Mouse (Mus musculus) thymus, adult 18-20 months (tissue): ENCODE data around the gene Apoc4.
A peak's percentile ranks its signal among the peaks of the same experiment; 100 is the strongest.

Experiments used
- DNase-seq, 2 experiments: peaks; one replicate each; pipeline ENCODE4 v3.0.0; 2022; ENCODE audit warnings: mixed read lengths in 2 of 2

Gene Apoc4

DNA sequence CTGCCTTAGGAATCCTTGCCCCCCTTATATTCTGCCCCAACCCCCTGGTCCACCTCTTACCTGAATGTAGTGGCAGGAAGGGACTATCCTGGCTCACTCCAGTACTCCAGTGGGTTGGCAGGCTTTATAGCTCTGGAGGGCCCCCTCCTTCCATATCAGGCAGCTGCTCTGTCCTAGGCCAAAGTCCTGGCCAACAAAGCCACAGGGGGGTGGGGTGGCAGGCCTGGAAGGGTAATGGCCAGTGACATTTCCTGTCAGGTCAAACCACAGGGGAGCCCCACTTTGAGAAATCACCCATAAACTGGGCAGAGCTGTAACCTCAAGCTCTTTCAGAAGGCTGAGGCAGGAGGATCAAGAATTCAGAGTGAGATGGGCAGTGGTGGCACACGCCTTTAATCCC is 4.6 kb downstream of the Apoc4 start:
- no peak for DNase-seq

DNA sequence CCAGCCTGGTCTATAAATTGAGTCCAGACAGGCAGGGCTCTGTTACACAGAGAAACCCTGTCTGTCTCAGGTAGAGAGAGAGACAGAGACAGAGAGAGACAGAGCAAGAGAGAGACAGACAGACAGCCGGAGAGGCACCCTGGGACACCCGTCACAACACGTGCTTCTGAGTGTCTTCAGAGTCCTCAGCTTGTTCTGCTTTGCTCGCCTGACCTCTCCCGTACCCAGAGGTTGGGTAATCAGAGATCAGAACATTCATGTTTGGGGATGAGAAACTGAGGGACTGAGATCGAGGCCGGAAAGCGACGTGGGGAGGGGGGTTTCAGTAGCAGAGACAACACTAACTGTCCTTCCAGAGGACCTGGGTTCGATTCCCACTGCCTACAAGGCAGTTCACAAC is 5.5 kb downstream of the Apoc4 start:
- no peak for DNase-seq

GRCm38 (mm10) chr7:19673083-19673699 is 8.1 kb downstream of the Apoc4 start:
- no peak for DNase-seq

DNA sequence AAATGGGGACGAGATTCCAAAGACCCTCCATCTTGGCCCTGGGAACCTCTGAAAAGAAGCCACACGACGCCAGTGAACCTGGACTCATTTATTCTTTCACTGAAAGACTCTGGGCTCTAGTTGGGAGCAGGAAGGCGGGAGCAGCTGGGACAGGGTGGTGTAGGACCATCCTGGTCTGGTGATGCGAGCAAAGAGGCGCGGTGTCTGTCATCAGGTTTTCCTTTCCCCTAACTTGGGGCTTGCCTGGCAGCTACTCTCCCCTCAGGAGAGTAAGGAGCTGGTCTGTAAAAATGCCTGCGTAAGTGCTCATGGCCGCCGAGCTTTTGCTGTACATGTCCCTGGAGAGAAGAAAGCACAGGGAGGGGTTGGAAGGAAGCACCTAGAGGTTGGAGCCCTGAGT is 9.8 kb downstream of the Apoc4 start:
- no peak for DNase-seq

- peak; percentile 64 to 79 for DNase-seq
Measured at GRCm38 (mm10) chr7:19668947-19669721, 12.1 kb downstream of the Apoc4 start.

GRCm38 (mm10) chr7:19667434-19667833 is 13.8 kb downstream of the Apoc4 start:
- DNase-seq = no peak

GRCm38 (mm10) chr7:19666750-19667149 is 14.5 kb downstream of the Apoc4 start:
- no peak for DNase-seq

DNA sequence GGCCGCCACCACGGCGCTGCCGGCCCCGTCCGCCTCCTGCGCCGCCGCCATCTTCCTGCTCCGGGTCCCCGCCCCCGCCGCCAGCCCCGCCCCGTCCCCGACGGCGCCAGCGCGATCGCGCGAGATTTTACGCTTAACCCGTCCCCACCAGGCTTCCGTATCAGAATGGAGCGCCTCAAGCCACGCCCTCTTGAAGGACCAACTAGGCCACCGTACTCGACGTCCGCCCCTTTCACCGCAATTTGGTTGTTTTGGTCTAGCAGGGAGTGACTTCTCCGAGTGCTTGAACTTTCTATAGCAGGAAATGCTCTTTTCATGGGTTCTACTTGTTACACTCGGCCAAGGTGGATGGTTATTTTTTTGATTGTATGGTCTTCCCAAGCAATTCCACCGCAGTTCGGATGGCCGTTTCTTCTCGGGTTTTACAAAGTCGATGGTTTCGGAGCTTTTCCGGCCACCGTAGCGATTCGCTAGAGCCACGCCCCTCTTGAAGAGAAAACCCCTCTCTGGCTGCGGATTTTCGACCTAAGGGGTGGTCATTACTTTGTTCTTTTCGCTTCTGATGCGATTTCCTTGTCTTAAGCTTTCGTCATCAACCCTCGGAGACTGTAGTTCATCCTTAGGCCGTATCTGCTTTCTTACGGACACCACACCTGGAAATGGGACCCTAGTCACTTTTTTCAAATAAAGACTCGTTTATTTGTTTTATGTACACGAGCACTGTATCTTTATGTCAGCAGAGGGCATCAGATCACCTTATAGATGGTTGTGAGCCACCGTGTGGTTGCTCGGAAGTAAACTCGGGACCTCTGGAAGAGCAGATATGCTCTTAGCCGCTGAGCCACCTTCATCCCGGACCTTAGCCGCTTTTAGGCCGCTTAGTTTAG is 16.1 kb downstream of the Apoc4 start, which contains the start of gene Clptm1:
Gene Clptm1, minus strand, starts transcription at position 79 of the 887 bp plus-strand sequence.
- DNase-seq = peak; percentile 92 to 96

DNA sequence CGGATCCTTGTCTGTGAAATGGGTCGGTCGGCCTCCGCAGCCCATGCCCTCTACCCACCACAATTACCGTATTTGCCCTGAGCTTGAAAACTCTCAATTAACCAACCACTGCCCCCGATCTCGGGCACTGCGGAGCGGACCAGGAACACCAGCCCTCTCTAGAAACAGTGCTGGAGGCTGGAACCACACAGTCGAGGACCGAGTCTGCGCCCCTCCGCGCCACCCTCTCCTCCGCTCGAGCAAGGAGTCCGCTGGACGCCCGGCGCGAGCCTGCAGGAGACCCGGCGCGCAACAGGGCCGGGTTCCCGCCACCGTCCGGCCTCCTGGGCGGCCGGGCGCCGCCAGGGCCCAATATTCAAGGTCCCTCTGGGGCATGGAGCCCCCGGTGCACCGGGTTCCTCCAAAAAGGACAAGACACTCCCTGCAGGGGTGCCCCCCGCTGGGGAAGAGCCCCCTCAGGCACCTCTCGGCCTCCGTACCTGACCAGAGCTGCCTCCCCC is 16.8 kb downstream of the Apoc4 start:
- no peak for DNase-seq

- DNase-seq = peak; percentile 9 to 11
Measured at GRCm38 (mm10) chr7:19663940-19664339, 17.3 kb downstream of the Apoc4 start.

DNA sequence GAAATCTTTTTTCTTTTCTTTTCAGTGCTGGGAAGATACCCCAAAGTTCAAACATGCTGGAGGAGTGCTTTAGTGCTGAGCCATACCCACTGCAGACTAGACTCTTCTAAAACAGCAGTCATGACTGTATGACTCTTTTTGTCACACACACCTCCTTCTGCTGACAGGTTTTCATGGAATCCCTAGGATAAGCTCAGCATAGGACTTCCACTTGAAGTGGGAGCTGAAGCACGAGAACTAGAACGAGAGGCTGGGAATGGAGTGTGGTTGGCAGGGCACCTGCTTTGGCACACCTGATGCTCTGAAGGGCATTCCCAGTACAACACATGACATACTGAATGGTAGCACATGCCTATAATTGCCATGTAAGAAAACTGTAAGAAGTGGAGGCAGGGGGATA is 28.7 kb downstream of the Apoc4 start:
- no peak for DNase-seq

GRCm38 (mm10) chr7:19651063-19651786 is 30.1 kb downstream of the Apoc4 start:
- no peak for DNase-seq

DNA sequence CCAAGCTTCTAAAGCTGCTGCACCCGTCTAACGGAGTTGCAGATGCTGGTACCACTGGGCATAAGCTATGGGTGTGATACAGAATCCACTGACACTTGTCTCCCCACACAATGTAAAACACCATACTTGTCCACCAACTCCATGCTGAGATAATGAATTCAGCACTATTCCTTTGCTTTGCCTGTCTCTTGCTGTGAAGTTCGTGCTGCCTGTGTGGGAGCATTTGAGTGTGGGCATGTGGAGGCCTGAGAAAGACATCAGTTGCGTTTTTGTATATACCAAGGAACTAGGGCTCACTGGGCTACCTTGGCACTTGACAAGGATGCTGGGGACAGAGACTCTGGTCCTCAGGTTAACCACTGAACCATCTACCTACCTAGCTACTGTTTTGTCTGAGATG is 40.1 kb downstream of the Apoc4 start:
- DNase-seq = no peak

DNA sequence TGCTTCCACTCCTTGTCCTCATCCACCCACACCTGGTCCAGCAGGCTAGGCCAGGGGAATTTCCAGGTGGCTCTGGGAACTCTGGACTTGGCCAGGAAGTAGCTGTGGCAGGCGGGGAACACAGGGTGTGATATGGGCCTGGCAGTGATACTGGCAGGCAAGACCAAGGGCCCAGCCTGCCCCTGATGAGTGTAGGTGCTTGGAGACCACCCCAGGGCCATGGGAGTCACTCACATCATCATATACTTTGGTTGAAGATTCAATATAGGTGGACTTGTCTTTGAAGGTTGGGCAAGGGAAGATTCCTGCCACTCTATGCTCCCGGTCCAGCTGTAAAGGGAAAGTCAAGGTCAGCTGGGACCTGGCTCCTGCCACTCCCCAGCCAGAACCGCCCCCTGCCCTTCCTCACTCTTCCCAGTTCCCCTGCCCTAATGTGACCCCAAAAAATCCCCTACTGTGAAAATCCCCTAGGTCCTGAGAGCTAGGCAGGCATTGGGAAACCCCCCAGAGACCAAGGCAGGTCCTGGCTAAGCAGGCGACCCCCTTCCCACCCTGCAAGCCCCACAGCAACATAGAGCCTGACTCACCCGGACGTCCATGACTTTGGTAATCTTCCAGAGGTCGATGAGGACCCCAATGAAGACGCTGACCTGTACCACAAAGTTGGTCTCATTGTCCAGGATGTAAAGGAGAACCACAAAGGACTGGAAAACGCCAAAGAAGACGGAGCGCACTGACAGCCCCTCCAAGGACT is 46.0 kb downstream of the Apoc4 start:
- DNase-seq = no peak

DNA sequence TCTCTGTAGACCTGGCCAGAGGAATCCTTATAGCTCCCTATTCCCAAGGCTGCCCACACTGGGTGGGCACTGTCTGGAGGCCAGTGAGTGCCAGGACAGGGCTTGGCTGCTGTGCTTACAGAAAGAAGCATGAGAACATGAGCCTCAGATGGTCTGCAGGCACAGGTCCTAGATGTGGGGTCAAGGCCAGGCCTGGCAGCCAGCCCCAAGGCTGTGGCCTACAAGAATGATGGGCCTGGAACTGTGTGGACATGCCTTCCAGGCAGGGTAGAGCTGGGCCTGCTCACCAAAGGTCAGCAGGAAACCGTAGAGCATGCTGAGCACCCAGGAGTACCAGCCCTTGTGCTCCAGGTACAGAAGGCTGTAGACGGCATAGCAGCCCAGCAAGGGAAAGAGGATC is 46.7 kb downstream of the Apoc4 start:
- DNase-seq = no peak

DNA sequence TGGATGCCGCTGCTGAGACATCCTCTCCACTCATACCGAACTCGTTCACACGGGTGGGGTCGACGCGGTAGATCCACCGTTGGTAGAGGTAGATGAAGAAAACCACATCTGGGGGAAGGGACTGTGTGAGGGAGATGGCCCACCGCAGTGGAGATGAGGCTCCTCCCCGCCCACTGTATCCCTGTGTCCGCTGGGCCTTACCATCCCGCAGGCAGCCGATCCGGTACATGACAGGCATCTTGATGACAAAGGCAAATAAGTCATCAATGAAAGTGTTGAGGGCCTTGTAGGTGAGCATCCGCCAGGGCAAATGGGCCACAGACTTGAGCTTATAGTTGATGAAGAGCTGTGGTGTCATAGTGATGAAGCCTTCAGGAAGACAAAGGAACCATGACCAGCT is 47.4 kb downstream of the Apoc4 start:
- no peak for DNase-seq

DNA sequence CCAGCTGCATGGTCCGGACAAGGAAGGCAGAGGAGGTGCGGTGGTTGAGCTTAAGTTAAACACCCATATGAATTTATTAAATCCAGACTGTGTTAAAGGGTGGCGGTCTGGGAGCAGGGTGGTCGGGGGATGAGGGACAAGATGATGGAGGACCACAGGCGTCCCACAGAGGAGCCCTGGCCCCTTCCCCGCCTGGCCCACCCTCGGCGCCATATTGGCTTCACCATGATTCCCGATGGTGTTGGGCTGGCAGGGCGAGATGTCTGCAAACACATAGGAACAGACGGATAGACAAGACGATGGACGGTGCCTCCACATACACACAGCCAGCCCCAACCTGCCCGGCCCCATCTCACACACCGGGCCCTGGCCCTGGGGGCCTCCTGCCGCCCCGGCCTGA is 48.1 kb downstream of the Apoc4 start:
- DNase-seq = no peak

DNA sequence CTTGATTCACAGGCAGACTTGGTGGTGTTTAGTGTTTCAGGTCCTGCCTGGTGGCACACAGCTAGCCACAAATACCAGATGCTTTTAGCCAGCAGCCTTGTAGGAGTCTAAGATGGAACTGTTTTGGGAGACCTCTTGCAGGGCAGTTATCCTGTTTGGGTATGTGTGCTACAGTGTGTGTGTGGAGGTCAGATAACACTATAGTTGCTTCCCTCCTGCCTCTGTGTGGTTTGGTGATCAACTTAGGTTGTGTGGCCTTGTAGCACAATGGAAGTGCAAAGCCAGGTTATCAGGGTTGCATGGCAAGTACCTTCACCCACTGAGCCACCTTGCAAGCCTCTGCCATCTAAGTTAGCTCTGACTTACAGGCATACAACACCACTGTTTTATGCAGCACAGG is 48.6 kb downstream of the Apoc4 start:
- no peak for DNase-seq

DNA sequence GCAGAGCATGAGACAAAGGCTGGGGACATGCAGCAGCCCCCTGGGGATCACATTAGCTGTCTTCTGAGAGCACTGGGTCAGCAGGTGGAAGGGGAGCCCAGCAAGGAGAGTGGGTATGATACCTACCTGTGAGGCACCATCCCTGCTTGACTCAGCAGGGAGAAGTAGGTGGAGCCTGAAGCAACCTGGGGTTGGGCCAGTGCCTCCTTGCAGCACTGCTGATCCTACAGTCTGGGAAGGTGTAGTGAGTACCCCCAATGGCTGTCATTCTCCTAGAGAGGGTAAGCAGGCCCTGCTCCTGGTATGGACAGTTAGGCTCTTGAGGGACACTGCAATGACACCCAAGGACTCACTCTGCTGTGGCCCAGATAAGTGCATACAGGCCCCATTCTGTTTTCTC is 49.0 kb downstream of the Apoc4 start:
- no peak for DNase-seq

GRCm38 (mm10) chr7:19629361-19629734 is 51.9 kb downstream of the Apoc4 start, which contains the start of gene Relb:
Gene Relb, minus strand, starts transcription at chr7:19629438.
- DNase-seq = peak; percentile 75 to 84

DNA sequence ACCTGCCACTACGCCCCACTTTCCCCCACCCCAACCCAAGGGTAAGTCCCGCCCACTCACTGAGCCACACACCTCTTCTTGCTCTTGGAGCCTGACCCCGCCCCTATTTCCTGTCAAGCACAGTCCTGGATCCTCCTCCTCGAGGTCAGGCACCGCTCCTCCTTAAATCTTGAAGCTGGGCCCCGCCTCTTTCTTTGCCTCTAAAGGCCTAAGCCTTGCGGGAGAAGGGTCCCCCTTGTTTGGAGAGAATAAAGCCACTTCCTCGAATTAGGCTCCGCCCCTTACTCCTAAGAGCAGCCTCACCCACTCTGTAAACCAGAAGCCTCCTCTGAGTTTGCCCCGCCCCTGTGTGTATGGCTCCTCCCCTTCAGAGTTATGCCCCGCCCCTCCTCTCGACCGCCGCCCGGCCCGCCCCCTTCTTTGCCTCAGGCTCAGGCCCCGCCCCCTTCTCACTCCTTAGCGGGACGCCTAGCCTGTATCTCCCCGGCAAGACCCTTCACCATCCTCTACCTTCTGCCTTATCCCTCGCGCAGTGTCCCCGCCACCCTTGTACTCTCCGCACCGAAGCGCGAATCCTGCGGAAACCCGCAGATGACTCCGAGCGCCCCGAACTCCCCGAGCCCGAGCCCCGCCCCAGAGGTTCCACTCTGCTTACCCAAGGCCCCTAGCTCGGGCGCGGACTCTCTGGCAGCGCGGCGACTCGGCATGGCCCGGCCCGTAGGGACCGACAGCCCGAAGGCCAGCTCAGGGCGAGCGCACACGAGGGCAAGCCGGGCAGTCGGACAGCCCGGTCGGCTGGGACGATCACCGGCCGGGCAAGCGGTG is 52.5 kb downstream of the Apoc4 start:
- DNase-seq = peak; percentile 92 to 98
